Mouse (Mus musculus): ENCODE data around the gene Nebl.

- no peak for TF ChIP-seq CTCF (IDR thresholded peaks at IDR 0.05; ENCODE audit: low read depth)
- no peak for TF ChIP-seq EP300 (IDR thresholded peaks at IDR 0.05; ENCODE audit: low read depth)
Observed at GRCm38 (mm10) chr2:17409276-17409675, 322.0 kb downstream of the Nebl start.

All from liver, postnatal 0 days (tissue).